Mouse (Mus musculus): ENCODE data around the gene Nxpe2.

GRCm38 (mm10) chr9:48311241-48311640 is 42.0 kb downstream of the Nxpe2 start:
- TF ChIP-seq EP300 (IDR thresholded peaks at IDR 0.05; ENCODE audit: insufficient read depth, low read depth, low read length) (no peak), POLR2A (IDR thresholded peaks at IDR 0.05; ENCODE audit: insufficient read depth, low read length) (no peak), CTCF (IDR thresholded peaks at IDR 0.05; ENCODE audit: low read depth, low read length) (no peak)

Measured in ES-Bruce4 (cell line).